Mouse (Mus musculus) lung, adult 2 months (tissue): ENCODE results near the gene Gm960.

ENCODE experiments used
- CTCF ChIP-seq: fragments of 200-500 bp; IDR thresholded peaks from 2 replicates; pipeline ENCODE4 v1.5.1; 2011; ENCODE audit warnings: mild to moderate bottlenecking, low read length, control low read depth; ENCODE audit not compliant: insufficient read depth
- POLR2A ChIP-seq: fragments of 200-500 bp; IDR thresholded peaks from 2 replicates; pipeline ENCODE4 v1.6.1; 2011; ENCODE audit warnings: low read depth, mild to moderate bottlenecking, control low read depth, low read length, borderline replicate concordance; ENCODE audit errors: extremely low read depth

DNA sequence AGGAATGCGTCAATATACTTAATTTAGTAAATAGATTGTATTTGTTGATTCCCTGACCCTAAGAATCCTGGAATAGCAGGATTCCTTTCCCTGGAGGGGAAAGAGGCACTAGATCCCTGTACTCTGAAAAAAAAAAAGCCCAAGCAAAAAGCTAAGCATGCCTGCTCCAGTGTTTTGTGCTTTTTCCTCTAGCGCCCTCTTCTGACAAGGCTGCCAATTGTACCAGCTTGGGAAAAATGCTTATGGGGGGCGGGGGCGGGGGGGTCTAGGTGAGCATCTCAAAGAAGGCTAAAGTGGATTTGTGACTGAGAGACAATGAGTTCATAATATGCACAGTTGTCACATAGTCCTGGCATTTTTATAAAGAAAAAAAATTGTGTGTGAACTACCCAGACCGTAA is 45.1 kb upstream of the Gm960 start:
- TF ChIP-seq CTCF (no peak; the same call in 1 of the 2 replicates), POLR2A (no peak)
